Mouse (Mus musculus) testis, postnatal 14 days (tissue): ENCODE measurements around the gene Dhx34.

Experiments used
- DNase-seq: peaks from one replicate; pipeline ENCODE4 v3.0.0; 2021; ENCODE audit warnings: low spot score

Dhx34 gene

GRCm38 (mm10) chr7:16161302-16161701 is 60.5 kb downstream of the Dhx34 start:
- DNase-seq: no peak

- DNase-seq: peak; percentile 36
Observed at GRCm38 (mm10) chr7:16160702-16161101, 61.1 kb downstream of the Dhx34 start.

- DNase-seq: no peak
Observed at GRCm38 (mm10) chr7:16158735-16159134, 63.1 kb downstream of the Dhx34 start.

- DNase-seq: no peak
Observed at GRCm38 (mm10) chr7:16156105-16156714, 65.6 kb downstream of the Dhx34 start.

GRCm38 (mm10) chr7:16155132-16155872 is 66.5 kb downstream of the Dhx34 start:
- no peak for DNase-seq

GRCm38 (mm10) chr7:16153522-16153921 is 68.3 kb downstream of the Dhx34 start:
- no peak for DNase-seq

GRCm38 (mm10) chr7:16150191-16151145 is 71.4 kb downstream of the Dhx34 start:
- DNase-seq: no peak

GRCm38 (mm10) chr7:16149241-16149640 is 72.6 kb downstream of the Dhx34 start:
- no peak for DNase-seq

- peak; percentile 50 for DNase-seq
Observed at GRCm38 (mm10) chr7:16147643-16148042, 74.2 kb downstream of the Dhx34 start.
